Mouse (Mus musculus) midbrain, embryonic 16.5 days (tissue): ENCODE measurements at regions not wholly inside any gene's neighbourhood (a gene's known extent, or its start where the extent isn't known, plus 50 kb on each side); places are given as distances from the start of the nearest gene placed in this dataset.

Experiments used
- ATAC-seq: fragments of 200-750 bp; cut with Nextera tagmentation; 2 replicates; pipeline ENCODE4 v1.8.0; 2017; ENCODE audit warnings: moderate TSS enrichment
- H3K27ac ChIP-seq: fragments of 300-500 bp; sonication (generic); 2 replicates; pipeline ENCODE4 v1.5.1; 2014; ENCODE audit warnings: mild to moderate bottlenecking, low read length, mixed read lengths
- H3K27me3 ChIP-seq: fragments of 300-500 bp; sonication (generic); 2 replicates; pipeline ENCODE4 v1.6.1; 2014; ENCODE audit warnings: low read depth, low read length, mixed read lengths; ENCODE audit not compliant: control insufficient read depth, insufficient read depth
- H3K36me3 ChIP-seq: fragments of 300-500 bp; sonication (generic); 2 replicates; pipeline ENCODE4 v1.6.1; 2014; ENCODE audit warnings: mild to moderate bottlenecking, low read length, moderate library complexity, mixed read lengths; ENCODE audit not compliant: control insufficient read depth, insufficient read depth
- H3K4me1 ChIP-seq: fragments of 300-500 bp; sonication (generic); 2 replicates; pipeline ENCODE4 v1.6.1; 2014; ENCODE audit warnings: mild to moderate bottlenecking, low read length, mixed read lengths; ENCODE audit not compliant: control insufficient read depth, insufficient read depth
- H3K4me2 ChIP-seq: fragments of 300-500 bp; sonication (generic); 2 replicates; pipeline ENCODE4 v1.6.1; 2014; ENCODE audit warnings: mild to moderate bottlenecking, low read length, mixed read lengths
- H3K4me3 ChIP-seq: fragments of 300-500 bp; sonication (generic); 2 replicates; pipeline ENCODE4 v1.5.1; 2014; ENCODE audit warnings: low read depth, mild to moderate bottlenecking, low read length, moderate library complexity, mixed read lengths
- H3K9ac ChIP-seq: fragments of 300-500 bp; sonication (generic); 2 replicates; pipeline ENCODE4 v1.6.1; 2014; ENCODE audit warnings: low read depth, low read length, mixed read lengths
- H3K9me3 ChIP-seq: fragments of 300-500 bp; sonication (generic); replicated peaks from 2 replicates; pipeline ENCODE4 v1.6.1; 2014; ENCODE audit warnings: mild to moderate bottlenecking, low read length, mixed read lengths; ENCODE audit not compliant: control insufficient read depth, poor library complexity, severe bottlenecking
- WGBS: fragments of 180-500 bp; shearing (Covaris S2); extraction: QIAGEN DNeasy Blood & Tissue Kit; methylation state at CpG from one replicate; pipeline ENCODE4 v1.1.7; 2014; 5-methylcytosine and 5-hydroxymethylcytosine counted together

GRCm38 (mm10) chr19:54948359-54949127 lies 178.5 kb downstream of the Gpam start:
- no peaks in the 10 kb centered on the region for H3K9me3 ChIP-seq
- H3K4me1 ChIP-seq: peaks cover 15% of the 10 kb centered on the region
- WGBS: 40% methylated on average over 7 of the region's 7 CpGs
- H3K36me3 ChIP-seq: no peaks in the 10 kb centered on the region
- H3K4me3 ChIP-seq: no peak overlapping the region
- ATAC-seq: peak; percentile 72; the same call in 1 of the 2 replicates
- H3K27me3 ChIP-seq: no peaks in the 10 kb centered on the region
- H3K27ac ChIP-seq: peak overlapping the region; percentile 70
- H3K9ac ChIP-seq: no peak overlapping the region
- no peak overlapping the region for H3K4me2 ChIP-seq

GRCm38 (mm10) chr19:54947583-54947982 lies 179.5 kb downstream of the Gpam start:
- Histone ChIP-seq H3K27me3 (no peaks in the 10 kb centered on the region), H3K4me1 (peaks cover 15% of the 10 kb centered on the region), H3K9ac (no peak overlapping the region), H3K27ac (no peak overlapping the region), H3K4me3 (no peak overlapping the region), H3K36me3 (no peaks in the 10 kb centered on the region), H3K9me3 (no peaks in the 10 kb centered on the region), H3K4me2 (no peak overlapping the region)
- 95% methylated on average over 3 of the region's 3 CpGs for WGBS
- ATAC-seq: no peak

GRCm38 (mm10) chr19:54932579-54932978 lies 194.5 kb downstream of the Gpam start:
- Histone ChIP-seq H3K27me3 (no peaks in the 10 kb centered on the region), H3K36me3 (no peaks in the 10 kb centered on the region), H3K4me3 (no peak overlapping the region), H3K9ac (no peak overlapping the region), H3K4me2 (no peak overlapping the region), H3K4me1 (no peaks in the 10 kb centered on the region), H3K27ac (no peak overlapping the region), H3K9me3 (no peaks in the 10 kb centered on the region)
- no peak for ATAC-seq
- WGBS: 78% methylated on average over 5 of the region's 5 CpGs

- H3K9ac ChIP-seq: no peak overlapping the region
- ATAC-seq: no peak
- no peak overlapping the region for H3K4me3 ChIP-seq
- H3K27me3 ChIP-seq: no peaks in the 10 kb centered on the region
- H3K9me3 ChIP-seq: no peaks in the 10 kb centered on the region
- H3K4me2 ChIP-seq: no peak overlapping the region
- WGBS: 75% methylated on average over 4 of the region's 4 CpGs
- no peaks in the 10 kb centered on the region for H3K4me1 ChIP-seq
- H3K36me3 ChIP-seq: no peaks in the 10 kb centered on the region
- no peak overlapping the region for H3K27ac ChIP-seq
Measured at GRCm38 (mm10) chr19:54925888-54926287, 201.2 kb downstream of the Gpam start.

GRCm38 (mm10) chr19:54919597-54919996 lies 207.4 kb downstream of the Gpam start:
- no peak overlapping the region for H3K4me2 ChIP-seq
- WGBS: 72% methylated on average over 6 of the region's 6 CpGs
- H3K9ac ChIP-seq: no peak overlapping the region

GRCm38 (mm10) chr19:54893622-54894021 lies 233.4 kb downstream of the Gpam start:
- ATAC-seq: no peak
- no peaks in the 10 kb centered on the region for H3K27me3 ChIP-seq

More at GRCm38 (mm10) chr19:54919597-54919996, 207.4 kb downstream of the Gpam start:
- Histone ChIP-seq H3K27me3 (no peaks in the 10 kb centered on the region), H3K4me3 (no peak overlapping the region), H3K4me1 (no peaks in the 10 kb centered on the region), H3K27ac (no peak overlapping the region), H3K36me3 (no peaks in the 10 kb centered on the region), H3K9me3 (no peaks in the 10 kb centered on the region)
- ATAC-seq: no peak

GRCm38 (mm10) chr19:54867078-54867477 lies 260.0 kb downstream of the Gpam start:
- Histone ChIP-seq H3K27me3 (no peaks in the 10 kb centered on the region), H3K36me3 (no peaks in the 10 kb centered on the region), H3K4me2 (no peak overlapping the region), H3K4me3 (no peak overlapping the region), H3K9ac (no peak overlapping the region), H3K9me3 (no peaks in the 10 kb centered on the region), H3K4me1 (no peaks in the 10 kb centered on the region), H3K27ac (no peak overlapping the region)
- 72% methylated on average over 4 of the region's 4 CpGs for WGBS
- no peak for ATAC-seq

More at GRCm38 (mm10) chr19:54893622-54894021, 233.4 kb downstream of the Gpam start:
- H3K27ac ChIP-seq: no peak overlapping the region
- no peak overlapping the region for H3K4me3 ChIP-seq
- no peaks in the 10 kb centered on the region for H3K9me3 ChIP-seq
- H3K9ac ChIP-seq: no peak overlapping the region
- 84% methylated on average over 5 of the region's 5 CpGs for WGBS
- no peaks in the 10 kb centered on the region for H3K36me3 ChIP-seq
- no peaks in the 10 kb centered on the region for H3K4me1 ChIP-seq
- no peak overlapping the region for H3K4me2 ChIP-seq

GRCm38 (mm10) chr19:54855190-54855589 lies 271.8 kb downstream of the Gpam start:
- Histone ChIP-seq H3K4me2 (no peak overlapping the region), H3K27ac (no peak overlapping the region), H3K4me1 (no peaks in the 10 kb centered on the region), H3K27me3 (no peaks in the 10 kb centered on the region), H3K9me3 (no peaks in the 10 kb centered on the region), H3K4me3 (no peak overlapping the region), H3K36me3 (no peaks in the 10 kb centered on the region), H3K9ac (no peak overlapping the region)
- WGBS: 51% methylated on average over 2 of the region's 2 CpGs
- ATAC-seq: no peak

GRCm38 (mm10) chr19:54838231-54838630 lies 288.8 kb downstream of the Gpam start:
- Histone ChIP-seq H3K4me1 (no peaks in the 10 kb centered on the region), H3K4me2 (no peak overlapping the region), H3K4me3 (no peak overlapping the region), H3K27ac (no peak overlapping the region), H3K9me3 (no peaks in the 10 kb centered on the region), H3K27me3 (no peaks in the 10 kb centered on the region), H3K36me3 (no peaks in the 10 kb centered on the region), H3K9ac (no peak overlapping the region)
- no peak for ATAC-seq
- WGBS: 84% methylated on average over 3 of the region's 3 CpGs
